ENCODE assay signal across 17 mouse cellular contexts in the genomic region with DNA sequence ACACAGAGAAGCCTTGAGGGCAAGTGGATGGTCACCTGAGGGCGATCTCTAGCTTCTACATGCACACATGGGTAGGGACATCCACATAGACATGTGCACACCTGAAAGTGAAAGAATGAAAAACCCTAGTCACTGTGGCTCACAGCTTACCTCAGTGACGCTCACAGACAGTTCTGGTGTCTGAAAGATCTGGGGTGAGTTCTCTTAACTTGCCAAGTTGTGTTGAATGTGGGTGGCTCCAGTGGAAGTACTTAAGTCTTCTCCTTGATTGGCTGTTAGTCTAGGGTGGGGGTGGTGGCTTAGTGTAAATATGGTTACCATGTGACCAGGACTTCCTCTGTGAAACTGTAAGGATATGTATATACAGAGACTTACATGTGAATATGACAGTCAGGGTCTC. TPM values are rescaled to one million over a fixed set of nuclear protein-coding genes. Genes with fewer than 3 reads are reported as not detected.
DNase-seq lines count a peak whose midpoint lies in the region; ATAC-seq and TF ChIP-seq lines count a peak whose summit lies in the region.
"Had no signal": no experiment of that assay in that cellular context is flagged by ENCODE, and none has a peak within 500 bp of the region (broad histone marks: within the 10 kb centered on the region; RNA-seq: fewer than 3 reads in every experiment).

No protein-coding gene starts in this region.

- H3K4me1 ChIP-seq in lung, postnatal 0 days (ENCODE audit: insufficient read depth, low read depth, low read length), result no peaks in the 10 kb centered on the region
- H3K4me1 ChIP-seq in megakaryocyte, embryonic 14.5 days, result peaks cover 96% of the 10 kb centered on the region
- no peaks in the 10 kb centered on the region; the same call in 1 of the 2 replicates for H3K4me1 ChIP-seq in limb, embryonic 10.5 days
- H3K4me1 ChIP-seq: forebrain, embryonic 10.5 days; midbrain, embryonic 10.5 days had no signal

- no peak overlapping the region for H3K4me3 ChIP-seq in lung, postnatal 0 days (ENCODE audit: low read depth, low read length)
- H3K4me3 ChIP-seq in megakaryocyte, embryonic 14.5 days (replicated peaks), result peak overlapping the region; percentile 78
- H3K4me3 ChIP-seq in limb, embryonic 10.5 days, result no peak overlapping the region
- H3K4me3 ChIP-seq: forebrain, embryonic 10.5 days; gastrocnemius, adult 2 months; midbrain, embryonic 10.5 days; neural tube, embryonic 13.5 days had no signal

- peak; percentile 32 for ATAC-seq in lung, postnatal 0 days
- peak; percentile 86 for ATAC-seq in granulocyte monocyte progenitor cell, adult 5-6 weeks (replicated peaks; ENCODE audit: poor library complexity, severe bottlenecking)

- H3K27ac ChIP-seq in lung, postnatal 0 days (ENCODE audit: low read length), result no peak overlapping the region
- no peak overlapping the region for H3K27ac ChIP-seq in limb, embryonic 10.5 days
- H3K27ac ChIP-seq: forebrain, embryonic 10.5 days; gastrocnemius, adult 2 months; hindbrain, embryonic 14.5 days; midbrain, embryonic 10.5 days; neural tube, embryonic 13.5 days had no signal

- no peak for TF ChIP-seq CTCF in lung, postnatal 0 days (IDR thresholded peaks at IDR 0.05)

- TF ChIP-seq EP300 in lung, postnatal 0 days (IDR thresholded peaks at IDR 0.05), result no peak

- H3K36me3 ChIP-seq in lung, postnatal 0 days (ENCODE audit: insufficient read depth, low read length), result no peaks in the 10 kb centered on the region
- H3K36me3 ChIP-seq in megakaryocyte, embryonic 14.5 days (replicated peaks; ENCODE audit: low read length), result peaks cover 37% of the 10 kb centered on the region
- H3K36me3 ChIP-seq in limb, embryonic 10.5 days, result peaks cover 9% of the 10 kb centered on the region

- WGBS in lung, postnatal 0 days, result 92% methylated on average over 2 of the region's 2 CpGs
- whole genome bisulfite sequencing in limb, embryonic 10.5 days, result 93% methylated on average over 2 of the region's 2 CpGs

- H3K9ac ChIP-seq in lung, postnatal 0 days (replicated peaks; ENCODE audit: low read depth), result no peak overlapping the region
- H3K9ac ChIP-seq: hindbrain, embryonic 14.5 days; liver, embryonic 14.5 days; neural tube, embryonic 13.5 days had no signal

- no peaks in the 10 kb centered on the region for H3K9me3 ChIP-seq in lung, postnatal 0 days (ENCODE audit: low read length)
- H3K9me3 ChIP-seq in megakaryocyte, embryonic 14.5 days, result no peaks in the 10 kb centered on the region
- no peaks in the 10 kb centered on the region for H3K9me3 ChIP-seq in limb, embryonic 10.5 days (replicated peaks)
- H3K9me3 ChIP-seq: forebrain, embryonic 10.5 days; midbrain, embryonic 10.5 days; neural tube, embryonic 13.5 days had no signal

- DNase-seq in lung, postnatal 0 days (ENCODE audit: low spot score), result no peak
- DNase-seq in lung, postnatal 36 days, result no peak
- peak; percentile 84 for DNase-seq in CD4-positive, CD25-positive, alpha-beta regulatory T cell, adult 2 months (ENCODE audit: low read depth, low spot score)
- DNase-seq in layer of hippocampus, adult 18-20 months (ENCODE audit: low spot score in 2 of 2), result no peak
- DNase-seq in limb, embryonic 10.5 days (ENCODE audit: low spot score), result no peak
- DNase-seq in kidney, postnatal 36 days, result no peak
- DNase-seq: adrenal gland, postnatal 25 days; cerebellum, adult 18-20 months; gastrocnemius, adult 2 months had no signal

- H3K4me2 ChIP-seq in lung, postnatal 0 days (replicated peaks; ENCODE audit: low read depth, low read length), result no peak overlapping the region
- H3K4me2 ChIP-seq: heart, embryonic 11.5 days; hindbrain, embryonic 14.5 days; neural tube, embryonic 13.5 days had no signal

- no peaks in the 10 kb centered on the region for H3K27me3 ChIP-seq in lung, postnatal 0 days (replicated peaks; ENCODE audit: insufficient read depth, low read length)
- H3K27me3 ChIP-seq in megakaryocyte, embryonic 14.5 days (replicated peaks), result no peaks in the 10 kb centered on the region
- H3K27me3 ChIP-seq in limb, embryonic 10.5 days (ENCODE audit: low read depth, poor library complexity, severe bottlenecking), result no peaks in the 10 kb centered on the region
- H3K27me3 ChIP-seq: neural tube, embryonic 13.5 days had no signal

RNA-seq across cellular contexts. Expression of gene Ap2a2, which starts 17.0 kb away (rescaled TPM):
- 42.6 and 45.5 TPM in 2 replicates for polyA plus RNA-seq in lung, postnatal 0 days (2015; fragmentation: Nextera tagmentation; extraction: Ambion mirVana)
- 18.9 and 21.0 TPM in 2 replicates for total RNA-seq in granulocyte monocyte progenitor cell, adult 5-6 weeks (2014; fragmentation: Nextera tagmentation)
- 20.2 and 28.4 TPM in 2 replicates for total RNA-seq in granulocyte monocyte progenitor cell, adult 5-6 weeks (2017)
- 22.5 and 22.9 TPM in 2 replicates for polyA plus RNA-seq in megakaryocyte, embryonic 14.5 days (2012; ENCODE audit: insufficient read depth, low replicate concordance)
- total RNA-seq in layer of hippocampus, adult 18-20 months (2021), result 100 to 1,000 TPM; 233 to 238 TPM
- polyA plus RNA-seq in limb, embryonic 10.5 days (2016; fragmentation: Nextera tagmentation; extraction: Ambion mirVana), result 84.6 and 92.5 TPM in 2 replicates

RNA-seq across cellular contexts. Expression of gene Chid1, which starts 39.3 kb away (rescaled TPM):
- polyA plus RNA-seq in lung, postnatal 0 days (2015; fragmentation: Nextera tagmentation; extraction: Ambion mirVana), result 15.6 and 20.2 TPM in 2 replicates
- 12.2 and 26.1 TPM in 2 replicates for total RNA-seq in granulocyte monocyte progenitor cell, adult 5-6 weeks (2014; fragmentation: Nextera tagmentation)
- total RNA-seq in granulocyte monocyte progenitor cell, adult 5-6 weeks (2017), result 40.2 and 40.9 TPM in 2 replicates
- 28.4 and 49.7 TPM in 2 replicates for polyA plus RNA-seq in megakaryocyte, embryonic 14.5 days (2012; ENCODE audit: insufficient read depth, low replicate concordance)
- total RNA-seq in layer of hippocampus, adult 18-20 months (2021), result 10 to 100 TPM; 72.6 to 76.2 TPM
- 26.7 and 27.3 TPM in 2 replicates for polyA plus RNA-seq in limb, embryonic 10.5 days (2016; fragmentation: Nextera tagmentation; extraction: Ambion mirVana)
